In the genomic region with DNA sequence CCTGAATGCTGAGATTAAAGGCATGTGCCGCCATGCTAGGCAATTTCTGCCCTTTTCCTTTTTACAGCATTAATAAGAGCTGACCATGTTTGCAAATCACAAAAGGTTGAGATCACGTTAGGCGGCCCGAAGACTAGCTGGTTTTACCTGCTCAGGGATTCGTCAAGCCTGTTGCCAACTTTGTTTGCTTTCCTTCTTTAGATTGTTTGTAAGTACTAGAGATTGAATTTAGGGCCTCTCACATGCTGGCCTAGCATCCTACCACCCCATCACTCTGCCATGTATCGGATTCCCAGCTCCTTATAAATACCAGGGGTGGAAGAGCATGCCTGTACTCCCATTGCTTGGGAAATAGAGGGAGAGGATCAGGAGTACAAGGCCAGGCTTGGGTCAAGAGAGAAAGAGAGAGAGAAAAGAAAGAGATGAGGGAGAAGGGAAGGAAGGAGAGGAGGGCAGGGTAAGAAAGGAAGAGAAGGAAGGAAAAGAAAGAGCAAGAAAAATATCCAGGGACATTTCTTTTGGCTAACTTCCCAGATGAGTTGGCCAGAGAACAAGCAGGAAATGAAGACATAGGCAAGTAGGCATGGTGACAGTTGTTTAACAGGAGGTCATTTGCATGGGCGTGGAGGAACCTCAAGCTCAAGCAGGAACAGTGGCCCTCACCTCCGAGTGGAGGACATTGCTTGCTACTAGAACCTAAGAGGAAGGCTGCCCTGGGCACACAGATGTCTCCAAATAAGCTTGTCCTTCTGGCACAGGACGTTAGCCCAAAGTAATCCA, we compare ENCODE assay signal across 11 mouse cellular contexts. TPM values are rescaled to one million over a fixed set of nuclear protein-coding genes. Genes with fewer than 3 reads are reported as not detected.
DNase-seq lines count a peak whose midpoint lies in the region; ATAC-seq lines count a peak whose summit lies in the region.
"Had no signal": no experiment of that assay in that cellular context is flagged by ENCODE, and none has a peak within 500 bp of the region (broad histone marks: within the 10 kb centered on the region; RNA-seq: fewer than 3 reads in every experiment).

No protein-coding gene starts in this region.

- H3K27me3 ChIP-seq in heart, embryonic 15.5 days: no peaks in the 10 kb centered on the region
- H3K27me3 ChIP-seq: embryonic facial prominence, embryonic 12.5 days had no signal

- intact Hi-C loops in heart, postnatal 14 days (cut with DNase I): no loop called here

- H3K27ac ChIP-seq in heart, embryonic 15.5 days: peak overlapping the region; percentile 58
- H3K27ac ChIP-seq: embryonic facial prominence, embryonic 12.5 days had no signal

- no peak overlapping the region for H3K4me3 ChIP-seq in heart, embryonic 15.5 days
- H3K4me3 ChIP-seq: embryonic facial prominence, embryonic 12.5 days had no signal

- no peaks in the 10 kb centered on the region for H3K9me3 ChIP-seq in heart, embryonic 15.5 days (replicated peaks)
- H3K9me3 ChIP-seq: embryonic facial prominence, embryonic 12.5 days had no signal

- H3K4me1 ChIP-seq in heart, embryonic 15.5 days (replicated peaks): peaks cover 9% of the 10 kb centered on the region; the same call in 1 of the 2 replicates
- H3K4me1 ChIP-seq: embryonic facial prominence, embryonic 12.5 days had no signal

- no peaks in the 10 kb centered on the region for H3K36me3 ChIP-seq in heart, embryonic 15.5 days
- H3K36me3 ChIP-seq: embryonic facial prominence, embryonic 12.5 days had no signal

- 68% methylated on average over 9 of the region's 9 CpGs for WGBS in heart, embryonic 15.5 days

- ATAC-seq in heart, embryonic 15.5 days (replicated peaks; ENCODE audit: insufficient number of reproducible peaks, insufficient read depth, low FRiP score, low read depth): no peak
- ATAC-seq: midbrain, embryonic 16.5 days had no signal

- no peak overlapping the region for H3K4me2 ChIP-seq in heart, embryonic 15.5 days
- H3K4me2 ChIP-seq: embryonic facial prominence, embryonic 12.5 days had no signal

- no peak overlapping the region for H3K9ac ChIP-seq in heart, embryonic 15.5 days
- H3K9ac ChIP-seq: embryonic facial prominence, embryonic 12.5 days had no signal

- DNase-seq in heart, adult 11 months: peak; percentile 94
- DNase-seq in heart, postnatal 14 days: no peak
- DNase-seq in 416B (ENCODE audit: low read depth): peak; percentile 60
- DNase-seq in lung, postnatal 25 days (ENCODE audit: low spot score): peak; percentile 79
- no peak for DNase-seq in Muller cell, postnatal 12 days (ENCODE audit: inconsistent ontology term)
- no peak for DNase-seq in frontal cortex, postnatal 36 days (ENCODE audit: low spot score in 2 of 2)
- no peak for DNase-seq in cerebellum, adult 11 months
- DNase-seq: gastrocnemius, postnatal 14 days had no signal

RNA-seq across cellular contexts. Expression of a gene that starts 32.8 kb away (rescaled TPM):
- total RNA-seq in heart, postnatal 14 days (2021): 10 to 100 TPM; 24.7 to 24.8 TPM
- 20.8 and 23.1 TPM in 2 replicates for polyA plus RNA-seq in heart, embryonic 15.5 days (2015; fragmentation: Nextera tagmentation; extraction: Ambion mirVana)

RNA-seq across cellular contexts. Expression of a gene that starts 47.6 kb away (rescaled TPM):
- 10 to 100 TPM; 11.3 to 12.0 TPM for total RNA-seq in heart, postnatal 14 days (2021)
- 25.8 and 26.8 TPM in 2 replicates for polyA plus RNA-seq in heart, embryonic 15.5 days (2015; fragmentation: Nextera tagmentation; extraction: Ambion mirVana)

Comparison
In these comparisons a context has a peak if more than half of its experiments do, and no peak if none do; other contexts are left out.
1. DNase-seq: peak in heart, adult 11 months (single experiment), 416B (single experiment) and lung, postnatal 25 days (single experiment); none in heart, postnatal 14 days (0 of 2), Muller cell, postnatal 12 days (single experiment), frontal cortex, postnatal 36 days (0 of 2) and cerebellum, adult 11 months (single experiment).